Mouse (Mus musculus): Measurements from ENCODE around the gene Neurog2. TPM values are rescaled to one million over a fixed set of nuclear protein-coding genes. Genes with fewer than 3 reads are reported as not detected.

The Neurog2 gene
- polyA plus RNA-seq, 2 experiments: 0.80 TPM; not detected in 1

DNA sequence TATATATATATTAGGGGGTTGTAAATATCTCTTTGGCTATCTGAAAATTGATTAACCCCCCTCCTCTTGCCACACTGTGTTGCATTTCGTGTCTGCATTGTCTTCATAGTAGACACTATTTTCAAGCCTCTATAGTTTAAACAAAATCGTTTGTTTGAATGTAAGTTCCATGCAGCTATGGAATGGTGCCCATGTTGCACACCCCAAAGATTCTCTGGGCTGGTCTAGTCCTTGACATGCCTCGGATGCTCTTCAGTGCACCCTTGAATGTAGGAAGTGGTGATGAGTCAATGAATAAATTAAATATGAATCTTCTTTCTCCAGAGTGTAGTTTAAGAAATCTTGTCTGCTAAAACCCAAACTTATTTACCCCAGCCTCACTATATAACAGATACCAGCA lies 6.4 kb upstream of the Neurog2 start:
- ATAC-seq (ENCODE audit: low FRiP score, low read depth) (no peak), DNase-seq (ENCODE audit: low spot score) (no peak)
- H3K27me3 ChIP-seq (ENCODE audit: control insufficient read depth, insufficient read depth, low read length): peaks cover 61% of the 10 kb centered on the region
- H3K4me2 ChIP-seq (replicated peaks; ENCODE audit: low read depth, low read length, severe bottlenecking): no peak overlapping the region
- H3K4me1 ChIP-seq (ENCODE audit: control insufficient read depth, insufficient read depth, low read length): 0 out of 2 replicates have a peak, but pooled peaks cover 5% of the 10 kb centered on the region
- no peak overlapping the region for H3K9ac ChIP-seq (ENCODE audit: low read depth, low read length, severe bottlenecking)
- H3K27ac ChIP-seq (replicated peaks; ENCODE audit: low read depth, low read length): no peak overlapping the region
- H3K36me3 ChIP-seq (ENCODE audit: control insufficient read depth, insufficient read depth, low read length): no peaks in the 10 kb centered on the region
- H3K4me3 ChIP-seq (replicated peaks; ENCODE audit: low read length): no peak overlapping the region
- no peak for TF ChIP-seq POLR2A (IDR thresholded peaks at IDR 0.05; ENCODE audit: borderline replicate concordance, extremely low read depth, insufficient read depth, insufficient read length)
- H3K9me3 ChIP-seq (ENCODE audit: control insufficient read depth, low read length): no peaks in the 10 kb centered on the region
- WGBS: 7% methylated on average over 3 of the region's 3 CpGs

DNA sequence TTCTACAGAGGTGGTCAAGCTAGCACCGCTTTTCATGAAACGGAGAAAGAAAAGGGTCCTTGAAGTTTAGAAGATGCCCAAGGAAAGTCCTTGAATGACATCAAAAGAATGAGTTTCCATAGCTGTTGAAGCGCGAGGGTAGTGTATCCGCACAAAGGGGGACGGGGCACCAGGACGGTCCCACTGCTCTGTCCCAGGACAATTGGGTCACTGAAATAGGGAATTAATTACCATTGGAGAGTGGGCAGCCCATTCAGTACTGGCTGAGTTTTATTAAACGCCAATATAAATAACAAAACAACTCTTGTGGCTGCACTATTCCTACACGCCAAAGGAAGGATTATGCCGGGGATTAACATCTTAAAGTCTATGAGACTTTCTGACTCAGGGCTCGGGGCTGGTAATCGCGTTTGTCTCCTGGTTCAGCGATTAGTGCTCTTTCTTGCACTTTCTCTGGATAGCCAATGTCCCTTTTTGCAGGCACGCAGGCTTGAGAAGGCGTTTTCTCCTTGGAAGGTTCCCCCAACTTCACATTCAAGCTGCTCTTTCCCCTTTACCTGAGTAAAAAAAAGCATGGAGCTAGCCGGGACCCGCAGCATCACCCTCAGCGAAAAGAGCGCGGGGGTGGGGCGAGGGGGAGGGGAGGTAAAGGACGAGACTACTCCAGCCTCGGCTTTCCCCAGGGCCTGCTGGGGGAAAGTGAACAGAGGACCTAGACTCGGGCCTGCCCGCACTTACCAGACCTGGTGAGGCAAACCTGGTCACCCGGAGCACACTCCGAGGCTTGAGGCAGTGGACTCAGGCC lies 5.6 kb upstream of the Neurog2 start:
- 1% methylated on average over 28 of the region's 28 CpGs for WGBS
- no peak for TF ChIP-seq POLR2A (IDR thresholded peaks at IDR 0.05; ENCODE audit: borderline replicate concordance, extremely low read depth, insufficient read depth, insufficient read length)
- ATAC-seq (ENCODE audit: low FRiP score, low read depth) (no peak), DNase-seq (ENCODE audit: low spot score) (no peak)
- Histone ChIP-seq H3K9me3 (ENCODE audit: control insufficient read depth, low read length) (no peaks in the 10 kb centered on the region), H3K27me3 (ENCODE audit: control insufficient read depth, insufficient read depth, low read length) (peaks cover 70% of the 10 kb centered on the region), H3K9ac (ENCODE audit: low read depth, low read length, severe bottlenecking) (no peak overlapping the region), H3K27ac (replicated peaks; ENCODE audit: low read depth, low read length) (no peak overlapping the region), H3K4me2 (replicated peaks; ENCODE audit: low read depth, low read length, severe bottlenecking) (no peak overlapping the region), H3K4me3 (replicated peaks; ENCODE audit: low read length) (no peak overlapping the region), H3K36me3 (ENCODE audit: control insufficient read depth, insufficient read depth, low read length) (no peaks in the 10 kb centered on the region), H3K4me1 (ENCODE audit: control insufficient read depth, insufficient read depth, low read length) (peaks cover 6% of the 10 kb centered on the region; the same call in 1 of the 2 replicates)

DNA sequence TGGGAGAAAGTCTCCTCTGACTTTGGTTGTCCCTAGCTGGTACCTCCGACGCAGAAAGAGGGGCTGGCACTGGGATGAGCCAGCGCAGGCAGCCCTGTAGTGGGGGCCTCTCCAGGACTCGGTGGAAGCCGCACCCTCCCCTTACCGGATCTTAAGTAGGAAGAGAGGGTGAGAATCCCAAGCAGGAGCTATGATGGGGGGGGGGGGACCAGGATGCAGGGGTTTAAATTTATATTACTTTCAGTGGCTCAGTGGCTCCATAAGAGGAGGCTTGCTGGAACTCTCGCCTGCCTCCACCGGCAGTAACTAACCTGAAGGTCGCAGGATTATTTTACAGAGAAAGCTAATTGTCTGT lies 5.0 kb upstream of the Neurog2 start:
- TF ChIP-seq POLR2A (IDR thresholded peaks at IDR 0.05; ENCODE audit: borderline replicate concordance, extremely low read depth, insufficient read depth, insufficient read length): no peak
- Histone ChIP-seq H3K36me3 (ENCODE audit: control insufficient read depth, insufficient read depth, low read length) (no peaks in the 10 kb centered on the region), H3K27ac (replicated peaks; ENCODE audit: low read depth, low read length) (no peak overlapping the region), H3K4me1 (ENCODE audit: control insufficient read depth, insufficient read depth, low read length) (peaks cover 12% of the 10 kb centered on the region), H3K27me3 (ENCODE audit: control insufficient read depth, insufficient read depth, low read length) (peaks cover 75% of the 10 kb centered on the region), H3K4me2 (replicated peaks; ENCODE audit: low read depth, low read length, severe bottlenecking) (no peak overlapping the region), H3K9me3 (ENCODE audit: control insufficient read depth, low read length) (no peaks in the 10 kb centered on the region), H3K4me3 (replicated peaks; ENCODE audit: low read length) (no peak overlapping the region; the same call in 1 of the 2 replicates), H3K9ac (ENCODE audit: low read depth, low read length, severe bottlenecking) (no peak overlapping the region)
- 0% methylated on average over 9 of the region's 9 CpGs for whole genome bisulfite sequencing
- DNase-seq (ENCODE audit: low spot score): peak; percentile 2
- ATAC-seq (ENCODE audit: low FRiP score, low read depth): no peak; the same call in 1 of the 2 replicates

DNA sequence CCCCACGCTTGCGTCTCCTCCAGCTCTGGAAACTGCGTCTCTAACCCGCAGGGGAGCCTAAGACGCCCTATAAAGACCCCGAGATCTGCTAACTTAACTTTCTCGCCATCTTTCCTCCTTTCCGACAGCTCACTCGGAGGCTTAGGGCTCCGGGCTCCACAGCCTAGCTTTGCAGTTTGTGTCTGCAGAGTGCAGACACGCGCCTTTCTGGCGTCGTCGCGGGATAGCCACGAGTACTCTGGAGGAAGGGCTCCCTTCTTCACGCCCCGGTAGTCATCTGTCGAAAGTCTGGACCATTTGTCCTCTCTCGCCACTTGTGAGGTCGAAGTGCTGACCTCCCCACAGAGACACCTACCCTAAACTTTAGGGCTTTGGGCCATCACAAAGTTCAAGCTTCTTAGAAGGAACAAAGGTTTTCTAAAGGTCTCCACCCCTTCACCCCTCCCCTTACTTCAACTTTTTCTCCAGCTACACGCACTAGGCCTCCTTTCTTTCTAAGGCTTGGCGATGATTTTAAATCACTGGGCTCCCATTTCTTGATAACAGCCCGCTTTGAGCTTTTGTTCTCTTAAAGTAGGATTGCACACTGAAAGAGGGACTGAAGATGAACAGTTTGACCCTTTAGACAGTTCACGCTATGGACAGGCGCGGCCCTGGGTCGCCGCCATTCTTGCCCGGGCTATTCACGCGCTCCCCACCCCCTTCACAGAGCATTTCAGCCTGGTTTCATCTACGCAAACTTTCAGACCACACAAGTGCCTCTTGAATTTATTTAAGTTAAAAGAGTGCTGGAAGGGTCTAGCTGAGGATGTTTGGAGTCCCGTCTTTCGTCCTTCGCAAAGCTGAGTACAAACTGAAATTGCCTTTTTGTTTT lies 4.4 kb upstream of the Neurog2 start:
- Histone ChIP-seq H3K4me1 (ENCODE audit: control insufficient read depth, insufficient read depth, low read length) (peaks cover 18% of the 10 kb centered on the region), H3K9me3 (ENCODE audit: control insufficient read depth, low read length) (no peaks in the 10 kb centered on the region), H3K4me3 (replicated peaks; ENCODE audit: low read length) (no peak overlapping the region; the same call in 1 of the 2 replicates), H3K9ac (ENCODE audit: low read depth, low read length, severe bottlenecking) (no peak overlapping the region), H3K4me2 (replicated peaks; ENCODE audit: low read depth, low read length, severe bottlenecking) (no peak overlapping the region), H3K27ac (replicated peaks; ENCODE audit: low read depth, low read length) (no peak overlapping the region), H3K36me3 (ENCODE audit: control insufficient read depth, insufficient read depth, low read length) (no peaks in the 10 kb centered on the region), H3K27me3 (ENCODE audit: control insufficient read depth, insufficient read depth, low read length) (peaks cover 82% of the 10 kb centered on the region)
- ATAC-seq (ENCODE audit: low FRiP score, low read depth) (no peak), DNase-seq (ENCODE audit: low spot score) (peak; percentile 3)
- no peak for TF ChIP-seq POLR2A (IDR thresholded peaks at IDR 0.05; ENCODE audit: borderline replicate concordance, extremely low read depth, insufficient read depth, insufficient read length)
- 1% methylated on average over 37 of the region's 37 CpGs for WGBS

DNA sequence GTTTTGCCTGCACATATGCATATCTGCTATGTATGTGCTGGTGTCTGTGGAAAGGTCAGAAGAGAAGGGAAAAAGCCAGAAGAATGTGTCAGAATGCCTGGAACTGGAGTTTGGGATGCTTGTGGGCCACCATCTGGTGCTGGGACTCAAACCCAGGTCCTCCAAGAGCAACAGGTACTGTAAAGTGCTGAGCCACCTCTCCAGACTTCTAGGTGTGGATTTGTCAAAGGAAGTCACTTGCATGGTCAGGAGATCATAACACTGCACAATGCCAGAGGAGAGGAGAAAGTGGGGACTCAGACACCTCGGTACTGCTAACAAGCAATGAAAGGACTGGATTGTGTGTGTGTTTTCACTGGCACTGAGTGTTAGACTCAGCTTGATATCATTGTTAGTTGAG lies 2.7 kb upstream of the Neurog2 start:
- 3% methylated on average over 1 of the region's 1 CpGs for WGBS
- no peak overlapping the region for H3K27ac ChIP-seq (replicated peaks; ENCODE audit: low read depth, low read length)
- H3K4me2 ChIP-seq (replicated peaks; ENCODE audit: low read depth, low read length, severe bottlenecking): no peak overlapping the region
- H3K4me1 ChIP-seq (ENCODE audit: control insufficient read depth, insufficient read depth, low read length): peaks cover 26% of the 10 kb centered on the region
- no peaks in the 10 kb centered on the region for H3K9me3 ChIP-seq (ENCODE audit: control insufficient read depth, low read length)
- no peak overlapping the region for H3K9ac ChIP-seq (ENCODE audit: low read depth, low read length, severe bottlenecking)
- H3K36me3 ChIP-seq (ENCODE audit: control insufficient read depth, insufficient read depth, low read length): no peaks in the 10 kb centered on the region
- ATAC-seq (ENCODE audit: low FRiP score, low read depth) (no peak), DNase-seq (ENCODE audit: low spot score) (no peak)
- H3K4me3 ChIP-seq (replicated peaks; ENCODE audit: low read length): no peak overlapping the region
- peaks cover 96% of the 10 kb centered on the region for H3K27me3 ChIP-seq (ENCODE audit: control insufficient read depth, insufficient read depth, low read length)
- no peak for TF ChIP-seq POLR2A (IDR thresholded peaks at IDR 0.05; ENCODE audit: borderline replicate concordance, extremely low read depth, insufficient read depth, insufficient read length)
